Mouse (Mus musculus): ENCODE measurements around the gene Tex33. TPM values are rescaled to one million over a fixed set of nuclear protein-coding genes. Genes with fewer than 3 reads are reported as not detected.
"Not testable (repeated sequence)": the region's sequence is repeated elsewhere in the genome, so short reads cannot be mapped to it uniquely, and the experiment has no call there.

Gene Tex33
- total RNA-seq, 2 experiments from 2014 or later, result not detected

- DNase-seq (ENCODE audit: low spot score in 2 of 2), result no peak
These were observed 17.2 kb downstream of the Tex33 start for GRCm38 (mm10) chr15:78378556-78378955.

GRCm38 (mm10) chr15:78377859-78378258, 17.9 kb downstream of the Tex33 start:
- no peak for DNase-seq (ENCODE audit: low spot score in 2 of 2)

DNA sequence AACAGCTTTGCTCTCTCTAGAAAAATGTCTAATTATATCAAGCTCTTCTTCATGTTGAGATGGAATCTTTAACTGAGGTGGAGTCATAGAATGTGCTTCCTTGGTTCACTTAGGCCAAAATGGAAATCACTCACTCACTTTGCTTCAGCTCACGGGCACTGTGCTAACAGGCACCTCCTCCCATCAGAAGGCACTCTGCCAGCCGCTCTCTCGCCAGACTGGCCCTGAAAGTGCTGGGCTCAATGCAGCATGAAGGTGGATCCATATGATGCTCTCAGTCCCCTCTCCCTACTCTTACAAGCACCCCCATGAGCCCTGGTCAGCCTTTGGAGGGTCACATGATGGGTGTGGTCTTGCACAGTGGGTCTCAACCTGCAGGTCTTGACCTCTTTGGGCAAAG, 21.5 kb downstream of the Tex33 start:
- no peak for DNase-seq (ENCODE audit: low spot score in 2 of 2)

- no peak for DNase-seq (ENCODE audit: low spot score in 2 of 2)
These were observed 22.9 kb downstream of the Tex33 start for GRCm38 (mm10) chr15:78372796-78373195.

GRCm38 (mm10) chr15:78369641-78370040, 26.1 kb downstream of the Tex33 start:
- peak in 1 of 2 experiments; percentile 16 for DNase-seq (ENCODE audit: low spot score in 2 of 2)

DNA sequence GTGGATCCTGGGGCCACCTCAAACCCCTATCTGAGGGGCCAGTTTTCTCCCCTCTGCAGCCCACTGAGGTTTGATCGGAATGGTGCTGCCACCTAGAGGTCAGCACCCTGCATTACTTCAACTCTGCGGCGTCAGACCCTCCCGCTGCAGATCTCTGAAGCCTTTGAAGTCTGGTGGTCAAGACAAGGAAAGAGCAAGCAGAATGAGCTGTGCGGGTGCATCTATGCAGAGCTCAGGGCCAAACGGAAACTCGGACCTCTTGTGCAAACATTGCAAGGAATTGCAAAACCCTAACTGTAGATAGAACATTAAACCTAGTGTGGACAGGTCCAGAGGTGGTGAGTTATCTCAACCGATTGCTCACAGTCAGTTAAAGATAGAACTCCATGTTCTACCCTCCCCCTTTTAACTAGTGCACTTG, 26.8 kb downstream of the Tex33 start:
- DNase-seq (ENCODE audit: low spot score in 2 of 2), result peak in 1 of 2 experiments; percentile 35

- no peak for DNase-seq (ENCODE audit: low spot score in 2 of 2)
These were observed 27.9 kb downstream of the Tex33 start for GRCm38 (mm10) chr15:78367811-78368210.

- DNase-seq (ENCODE audit: low spot score in 2 of 2), result no peak
These were observed 28.8 kb downstream of the Tex33 start for GRCm38 (mm10) chr15:78366875-78367274.

- no peak for DNase-seq (ENCODE audit: low spot score in 2 of 2)
These were observed 29.8 kb downstream of the Tex33 start for GRCm38 (mm10) chr15:78365916-78366315.

DNA sequence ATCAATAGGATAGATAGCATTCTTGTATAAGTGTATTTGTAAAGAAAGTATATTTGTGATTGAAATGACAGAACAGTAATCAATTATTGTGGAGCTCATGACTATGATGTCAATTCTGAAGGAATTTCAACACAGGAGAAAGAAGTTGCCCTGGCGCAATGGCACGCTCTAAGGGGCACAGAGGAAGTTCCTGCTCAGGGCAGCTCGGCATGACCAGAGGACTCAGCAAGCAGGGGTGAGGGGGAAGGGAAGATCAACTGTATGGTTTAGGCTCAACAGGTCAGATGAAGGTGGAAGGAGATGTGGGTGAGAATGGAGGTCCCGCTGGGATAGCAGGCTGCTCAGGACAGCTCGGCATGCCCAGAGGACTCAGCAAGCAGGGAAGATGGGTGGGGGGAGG, 40.2 kb downstream of the Tex33 start:
- no peak for DNase-seq (ENCODE audit: low spot score in 2 of 2)

GRCm38 (mm10) chr15:78354958-78355357, 40.8 kb downstream of the Tex33 start:
- DNase-seq (ENCODE audit: low spot score in 2 of 2), result peak in 1 of 2 experiments; percentile 37

DNA sequence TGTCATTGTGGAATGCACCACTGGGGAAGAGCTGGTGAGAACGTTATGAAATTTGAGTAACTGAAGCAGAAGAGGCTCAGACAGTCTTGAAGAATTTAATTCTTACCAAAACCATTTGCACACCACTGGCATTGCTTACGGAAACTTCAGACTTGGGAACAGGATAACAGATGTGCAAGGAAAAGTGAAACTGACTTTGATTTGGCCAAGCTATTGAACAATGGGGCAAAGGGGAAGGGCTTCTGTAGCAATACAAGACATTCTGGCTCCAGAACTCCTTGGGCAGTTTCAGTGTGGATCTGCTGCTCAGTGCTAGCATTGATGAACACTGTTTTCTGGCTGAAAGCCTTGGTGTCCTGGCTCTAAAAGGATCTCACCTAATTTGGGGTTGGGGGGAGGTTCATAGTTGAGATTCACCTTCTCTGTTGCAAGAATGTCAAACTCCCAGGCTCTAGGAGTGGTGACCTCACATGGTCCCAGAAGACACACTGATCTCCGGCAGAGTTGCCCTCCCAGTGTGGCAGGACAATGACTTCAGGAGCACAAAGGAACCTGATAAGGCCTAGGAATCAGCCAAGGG, 44.0 kb downstream of the Tex33 start:
- DNase-seq (ENCODE audit: low spot score in 2 of 2), result no peak

- no peak for DNase-seq (ENCODE audit: low spot score in 2 of 2)
These were observed 51.1 kb downstream of the Tex33 start for GRCm38 (mm10) chr15:78344567-78344966.

- DNase-seq (ENCODE audit: low spot score in 2 of 2), result no peak
These were observed 52.0 kb downstream of the Tex33 start for GRCm38 (mm10) chr15:78343683-78344082.

- not testable (repeated sequence) for DNase-seq (ENCODE audit: low spot score in 2 of 2)
These were observed 54.8 kb downstream of the Tex33 start for GRCm38 (mm10) chr15:78340919-78341318.

DNA sequence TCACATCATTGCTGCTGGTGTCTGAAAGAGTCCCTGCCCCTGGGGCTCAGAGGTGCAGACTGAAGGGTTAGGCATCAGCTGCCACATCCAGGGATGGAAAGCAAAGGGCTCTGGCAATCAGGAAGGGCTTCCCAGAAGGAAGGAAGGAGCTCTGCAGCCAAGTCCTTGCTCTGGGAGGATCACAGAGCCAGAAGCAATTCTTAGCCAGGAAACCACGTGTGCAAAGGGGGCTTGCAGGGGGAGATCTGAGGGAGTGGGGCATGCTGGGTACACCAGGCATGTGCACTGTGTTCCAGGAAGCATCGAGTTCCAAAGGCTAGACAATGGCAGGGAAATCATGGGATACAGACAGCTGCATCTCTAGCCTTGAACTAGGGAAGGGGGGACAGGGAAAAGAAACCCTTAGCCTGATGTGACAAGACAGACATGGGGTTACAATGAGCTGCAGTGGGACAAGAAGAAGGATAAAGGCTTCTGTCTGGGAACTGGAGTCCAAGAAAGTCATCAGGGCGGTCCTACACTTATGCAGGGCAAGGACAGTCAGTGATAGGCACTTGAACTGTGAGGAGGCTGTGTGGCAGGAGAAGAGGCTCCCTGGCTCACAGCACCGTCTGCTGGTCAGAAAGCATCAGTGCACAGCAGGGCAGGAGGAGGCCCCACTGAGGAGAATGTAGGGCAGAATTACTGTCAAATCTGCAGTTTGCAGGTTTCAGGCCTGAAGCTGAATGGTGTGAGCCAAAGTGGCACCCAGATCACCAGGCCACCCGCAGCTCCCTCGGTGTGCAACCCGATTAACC, 55.9 kb downstream of the Tex33 start:
- peak in 1 of 2 experiments; percentile 56 for DNase-seq (ENCODE audit: low spot score in 2 of 2)

- no peak for DNase-seq (ENCODE audit: low spot score in 2 of 2)
These were observed 61.3 kb downstream of the Tex33 start for GRCm38 (mm10) chr15:78334380-78334779.

GRCm38 (mm10) chr15:78332981-78333380, 62.7 kb downstream of the Tex33 start:
- no peak for DNase-seq (ENCODE audit: low spot score in 2 of 2)

- no peak for DNase-seq (ENCODE audit: low spot score in 2 of 2)
These were observed 64.0 kb downstream of the Tex33 start for GRCm38 (mm10) chr15:78331523-78332340.

- DNase-seq (ENCODE audit: low spot score in 2 of 2), result no peak
These were observed 65.0 kb downstream of the Tex33 start for GRCm38 (mm10) chr15:78330706-78331105.

GRCm38 (mm10) chr15:78329972-78330371, 65.7 kb downstream of the Tex33 start:
- not testable (repeated sequence) for DNase-seq (ENCODE audit: low spot score in 2 of 2)

Data from gastrocnemius, postnatal 4 days (tissue).